Mouse (Mus musculus) forebrain, embryonic 11.5 days (tissue): Measurements from ENCODE around the gene Zcchc10. TPM values are rescaled to one million over a fixed set of nuclear protein-coding genes. Genes with fewer than 3 reads are reported as not detected.
"Not testable (repeated sequence)": the region's sequence is repeated elsewhere in the genome, so short reads cannot be mapped to it uniquely, and the experiment has no call there.

ENCODE experiments used
- ATAC-seq: fragments of 200-750 bp; cut with Nextera tagmentation; replicated peaks from 2 replicates; pipeline ENCODE4 v1.8.0; 2017; ENCODE audit warnings: moderate TSS enrichment; ENCODE audit not compliant: low FRiP score
- DNase-seq: peaks from one replicate; pipeline ENCODE4 v3.0.0-alpha.2; 2017; ENCODE audit warnings: low spot score
- H3K27ac ChIP-seq: fragments of 300-500 bp; sonication (generic); 2 replicates; pipeline ENCODE4 v1.5.1; 2014; ENCODE audit warnings: low read depth, low read length
- H3K27me3 ChIP-seq: fragments of 300-500 bp; sonication (generic); 2 replicates; pipeline ENCODE4 v1.6.1; 2014; ENCODE audit warnings: mild to moderate bottlenecking, low read length, mixed read lengths; ENCODE audit not compliant: control insufficient read depth, insufficient read depth
- H3K36me3 ChIP-seq: fragments of 300-500 bp; sonication (generic); 2 replicates; pipeline ENCODE4 v1.6.1; 2014; ENCODE audit warnings: mild to moderate bottlenecking, low read length, moderate library complexity, mixed read lengths; ENCODE audit not compliant: control insufficient read depth, insufficient read depth
- H3K4me1 ChIP-seq: fragments of 300-500 bp; sonication (generic); replicated peaks from 2 replicates; pipeline ENCODE4 v1.6.1; 2014; ENCODE audit warnings: low read length, mixed read lengths; ENCODE audit not compliant: control insufficient read depth, insufficient read depth
- H3K4me2 ChIP-seq: fragments of 300-500 bp; sonication (generic); 2 replicates; pipeline ENCODE4 v1.6.1; 2014; ENCODE audit warnings: low read depth, mild to moderate bottlenecking, low read length, moderate library complexity, mixed read lengths; ENCODE audit not compliant: severe bottlenecking
- H3K4me3 ChIP-seq: fragments of 300-500 bp; sonication (generic); 2 replicates; pipeline ENCODE4 v1.5.1; 2014; ENCODE audit warnings: low read depth, low read length
- H3K9ac ChIP-seq: fragments of 300-500 bp; sonication (generic); 2 replicates; pipeline ENCODE4 v1.6.1; 2014; ENCODE audit warnings: low read length
- H3K9me3 ChIP-seq: fragments of 300-500 bp; sonication (generic); 2 replicates; pipeline ENCODE4 v1.6.1; 2016; ENCODE audit warnings: low read length, mixed read lengths; ENCODE audit not compliant: control insufficient read depth
- WGBS: fragments of 180-500 bp; shearing (Covaris S2); extraction: QIAGEN DNeasy Blood & Tissue Kit; methylation state at CpG from one replicate; pipeline ENCODE4 v1.1.7; 2014; 5-methylcytosine and 5-hydroxymethylcytosine counted together
- polyA plus RNA-seq: library from polyadenylated mRNA; unstranded; fragments of >200 nt; fragmentation: Nextera tagmentation; extraction: Ambion mirVana; gene quantifications from 2 replicates; pipeline ENCODE4 v1.2.1, GENCODE M21; 2014

The Zcchc10 gene
- polyA plus RNA-seq, 1 experiment from 2014 or later: 24.1 TPM

DNA sequence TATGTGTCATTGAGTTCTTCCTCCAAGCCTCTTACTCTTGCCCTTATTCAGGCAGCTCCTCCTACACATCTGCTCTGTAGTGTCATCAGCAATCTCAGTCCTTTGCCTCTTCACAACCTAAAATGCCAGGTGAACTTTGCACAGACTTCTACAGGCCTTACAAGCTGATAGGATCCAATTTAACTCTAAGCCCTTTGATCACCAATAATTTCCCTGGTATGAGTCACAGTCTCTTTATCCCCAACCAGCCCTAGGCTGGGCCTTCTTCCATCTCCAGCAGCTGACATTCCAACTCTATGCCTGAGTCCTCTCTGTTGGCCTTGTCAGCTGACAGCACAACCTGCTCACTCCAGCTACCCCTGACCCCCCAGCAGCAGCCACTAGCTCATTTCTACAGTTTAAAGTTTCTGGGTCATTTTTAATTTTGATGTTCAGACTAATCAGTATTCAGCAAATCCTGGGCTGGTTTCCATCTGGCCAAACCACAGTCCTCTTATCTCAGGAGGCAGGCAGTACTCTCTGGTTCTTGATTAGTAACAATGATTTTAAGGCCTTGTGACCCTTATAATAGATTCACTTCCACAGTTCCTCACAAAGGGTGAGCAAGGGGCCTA, 16.1 kb upstream of the Zcchc10 start:
- no peaks in the 10 kb centered on the region for H3K9me3 ChIP-seq
- ATAC-seq (no peak), DNase-seq (no peak)

DNA sequence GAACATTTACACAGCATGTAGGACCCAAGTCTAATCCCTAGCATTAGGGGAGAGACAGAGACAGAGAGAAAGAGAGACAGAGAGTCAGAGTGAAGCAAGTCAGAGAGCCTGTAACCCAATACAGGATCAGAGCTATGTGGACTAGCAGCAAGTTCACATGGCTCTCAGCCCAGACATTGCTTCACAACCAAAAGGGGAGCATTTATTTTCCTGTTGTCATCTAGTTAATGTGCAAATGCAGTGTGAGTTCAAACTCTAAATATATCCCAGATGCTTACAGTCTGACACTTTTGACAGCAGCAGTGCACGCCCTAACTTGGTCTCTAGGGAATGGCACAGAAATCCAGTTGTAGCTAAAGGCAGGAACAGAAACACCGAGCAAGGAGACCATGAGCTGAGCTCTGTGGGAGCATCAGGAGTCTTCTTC, 15.6 kb upstream of the Zcchc10 start:
- no peaks in the 10 kb centered on the region for H3K36me3 ChIP-seq
- H3K4me1 ChIP-seq: no peaks in the 10 kb centered on the region; the same call in 1 of the 2 replicates
- WGBS: 71% methylated on average over 2 of the region's 2 CpGs
- no peak overlapping the region for H3K9ac ChIP-seq
- ATAC-seq: no peak
- H3K27ac ChIP-seq: no peak overlapping the region
- H3K27me3 ChIP-seq: no peaks in the 10 kb centered on the region
- H3K4me2 ChIP-seq: no peak overlapping the region
- no peaks in the 10 kb centered on the region for H3K9me3 ChIP-seq
- no peak for DNase-seq
- no peak overlapping the region for H3K4me3 ChIP-seq

More for the DNA sequence above, 16.1 kb upstream of the Zcchc10 start:
- Histone ChIP-seq H3K36me3 (no peaks in the 10 kb centered on the region), H3K4me1 (no peaks in the 10 kb centered on the region; the same call in 1 of the 2 replicates), H3K4me2 (no peak overlapping the region), H3K4me3 (no peak overlapping the region), H3K9ac (no peak overlapping the region), H3K27me3 (no peaks in the 10 kb centered on the region), H3K27ac (no peak overlapping the region)

DNA sequence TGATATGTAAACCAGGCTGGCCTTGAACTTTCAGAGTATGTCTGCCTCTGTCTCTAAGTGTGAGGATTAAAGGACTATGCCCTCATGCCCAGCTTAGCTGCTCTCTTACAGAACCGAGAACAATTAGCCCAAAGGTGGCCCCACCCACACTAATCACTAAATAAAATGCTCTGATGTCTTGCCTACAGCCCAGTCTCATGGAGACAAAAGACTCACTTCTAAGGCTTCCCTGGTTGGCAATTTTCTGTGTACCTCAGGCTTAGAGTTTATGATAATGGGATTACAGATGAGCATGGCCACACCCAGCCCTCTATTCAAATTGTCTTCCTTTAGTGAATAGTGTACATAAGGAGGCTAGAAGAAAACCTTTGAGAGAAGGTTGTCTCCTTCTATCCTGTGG, 13.1 kb upstream of the Zcchc10 start:
- no peaks in the 10 kb centered on the region for H3K9me3 ChIP-seq
- no peak overlapping the region for H3K4me3 ChIP-seq
- ATAC-seq (no peak), DNase-seq (no peak)
- H3K9ac ChIP-seq: no peak overlapping the region
- H3K27ac ChIP-seq: no peak overlapping the region
- no peaks in the 10 kb centered on the region; the same call in 1 of the 2 replicates for H3K4me1 ChIP-seq
- H3K36me3 ChIP-seq: no peaks in the 10 kb centered on the region
- WGBS: 19% methylated on average over 1 of the region's 1 CpGs
- H3K4me2 ChIP-seq: no peak overlapping the region
- H3K27me3 ChIP-seq: no peaks in the 10 kb centered on the region

DNA sequence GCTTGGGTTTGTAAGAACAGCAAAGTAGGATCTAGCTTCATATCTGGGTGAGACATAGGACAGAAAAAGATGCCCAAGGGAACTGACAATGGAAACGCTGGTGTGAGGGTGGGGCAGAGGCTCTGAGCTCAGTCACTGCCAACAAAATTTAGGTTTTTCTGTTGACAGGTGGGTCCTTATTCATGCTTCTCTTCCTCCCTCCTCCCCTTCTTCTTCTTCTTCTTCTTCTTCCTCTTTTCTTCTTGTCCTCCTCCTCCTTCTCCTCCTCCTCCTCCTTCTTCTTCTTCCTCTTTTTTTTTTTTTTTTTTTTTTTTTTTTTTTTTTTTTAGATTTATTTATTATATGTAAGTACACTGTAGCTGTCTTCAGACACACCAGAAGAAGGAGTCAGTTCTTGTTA, 11.7 kb upstream of the Zcchc10 start:
- H3K9me3 ChIP-seq, DNase-seq, H3K4me3 ChIP-seq, H3K9ac ChIP-seq, H3K36me3 ChIP-seq, ATAC-seq, H3K27ac ChIP-seq, H3K4me2 ChIP-seq, H3K27me3 ChIP-seq, H3K4me1 ChIP-seq: not testable (repeated sequence)
- WGBS: 88% methylated on average over 1 of the region's 1 CpGs

DNA sequence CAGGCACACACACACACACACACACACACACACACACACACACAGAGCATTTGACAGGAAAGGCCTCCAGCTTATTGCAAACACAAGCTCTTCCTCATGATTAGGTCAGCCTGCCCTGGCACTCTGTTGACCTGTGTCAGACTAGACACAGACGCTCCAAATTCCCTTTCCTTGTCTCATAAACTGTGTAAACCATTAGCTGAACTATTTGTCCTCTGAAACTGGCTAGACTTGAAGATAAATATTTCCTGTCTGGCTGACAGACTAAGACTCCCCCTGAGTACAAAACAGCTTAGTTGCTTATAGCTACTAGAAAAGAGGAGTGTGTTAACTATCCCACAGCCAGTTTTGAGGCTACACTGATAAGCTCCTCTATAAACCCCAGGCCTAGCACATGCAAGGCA, 9.7 kb upstream of the Zcchc10 start:
- no peaks in the 10 kb centered on the region for H3K36me3 ChIP-seq
- H3K4me1 ChIP-seq: no peaks in the 10 kb centered on the region; the same call in 1 of the 2 replicates
- no peak overlapping the region for H3K4me2 ChIP-seq
- no peaks in the 10 kb centered on the region for H3K27me3 ChIP-seq
- no peak for DNase-seq
- H3K4me3 ChIP-seq: no peak overlapping the region
- no peak overlapping the region for H3K27ac ChIP-seq
- 52% methylated on average over 1 of the region's 1 CpGs for WGBS
- ATAC-seq: no peak
- H3K9ac ChIP-seq: no peak overlapping the region
- H3K9me3 ChIP-seq: no peaks in the 10 kb centered on the region

DNA sequence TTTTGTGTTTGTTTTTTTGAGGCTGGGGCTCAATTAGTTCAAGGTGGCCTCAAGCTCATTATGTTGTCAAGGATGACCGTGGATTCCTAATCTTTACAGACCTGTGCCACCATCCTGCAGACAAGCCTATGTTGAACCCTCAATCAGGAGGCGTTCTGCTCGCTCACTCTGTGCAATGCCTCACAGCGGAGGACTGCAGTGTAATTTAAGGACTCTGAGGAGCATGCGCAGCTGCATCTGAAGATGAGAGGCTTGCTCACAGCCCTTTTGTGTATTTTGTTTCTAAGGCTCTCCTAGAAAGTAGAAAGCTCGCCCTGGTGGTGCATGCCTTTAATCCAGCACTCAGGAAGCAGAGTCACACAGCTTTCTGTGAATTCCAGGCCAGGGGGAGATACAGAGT, 7.5 kb upstream of the Zcchc10 start:
- H3K9ac ChIP-seq: no peak overlapping the region

DNA sequence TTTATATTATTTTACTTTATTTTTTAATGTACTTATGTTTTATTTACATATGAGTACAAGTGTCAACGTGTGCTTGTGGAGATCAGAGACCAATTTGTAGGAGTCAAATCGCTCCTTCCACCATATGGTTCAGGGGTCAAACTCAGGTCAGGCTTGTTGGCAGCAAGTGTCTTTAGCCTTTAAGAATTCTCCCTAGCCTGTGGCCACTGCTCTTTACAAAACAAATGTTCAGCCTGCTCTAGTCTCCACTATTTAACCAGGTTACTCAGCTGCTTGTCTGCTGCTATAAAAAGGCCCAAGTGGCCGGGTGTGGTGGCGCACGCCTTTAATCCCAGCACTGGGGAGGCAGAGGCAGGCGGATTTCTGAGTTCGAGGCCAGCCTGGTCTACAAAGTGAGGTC, 6.4 kb upstream of the Zcchc10 start:
- H3K4me1 ChIP-seq: no peaks in the 10 kb centered on the region
- H3K9ac ChIP-seq: no peak overlapping the region
- no peak overlapping the region for H3K4me3 ChIP-seq
- WGBS: 78% methylated on average over 7 of the region's 7 CpGs
- no peak overlapping the region for H3K27ac ChIP-seq
- H3K36me3 ChIP-seq: no peaks in the 10 kb centered on the region
- DNase-seq (no peak), ATAC-seq (no peak)
- no peak overlapping the region for H3K4me2 ChIP-seq
- no peaks in the 10 kb centered on the region for H3K27me3 ChIP-seq
- no peaks in the 10 kb centered on the region for H3K9me3 ChIP-seq

More for the DNA sequence above, 7.5 kb upstream of the Zcchc10 start:
- Histone ChIP-seq H3K27me3 (no peaks in the 10 kb centered on the region), H3K36me3 (no peaks in the 10 kb centered on the region), H3K9me3 (no peaks in the 10 kb centered on the region), H3K4me1 (no peaks in the 10 kb centered on the region), H3K27ac (no peak overlapping the region), H3K4me3 (no peak overlapping the region), H3K4me2 (no peak overlapping the region)
- ATAC-seq (no peak), DNase-seq (no peak)
- 56% methylated on average over 6 of the region's 6 CpGs for WGBS

DNA sequence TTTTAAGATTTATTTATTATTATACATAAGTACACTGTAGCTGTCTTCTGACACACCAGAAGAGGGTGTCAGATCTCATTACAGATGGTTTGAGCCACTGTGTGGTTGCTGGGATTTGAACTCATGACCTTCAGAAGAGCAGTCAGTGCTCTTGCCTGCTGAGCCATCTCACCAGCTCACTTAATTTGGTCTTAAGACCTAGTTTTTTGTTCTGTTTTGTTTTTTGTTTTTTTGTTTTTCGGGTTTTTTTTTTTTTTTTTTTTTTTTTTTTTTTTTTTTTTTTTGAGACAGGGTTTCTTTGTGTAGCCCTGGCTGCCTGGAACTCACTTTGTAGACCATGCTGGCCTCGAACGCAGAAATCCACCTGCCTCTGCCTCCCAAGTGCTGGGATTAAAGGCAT, 5.9 kb upstream of the Zcchc10 start:
- H3K4me2 ChIP-seq, DNase-seq, H3K36me3 ChIP-seq, H3K27ac ChIP-seq, H3K4me1 ChIP-seq, ATAC-seq, H3K4me3 ChIP-seq, H3K9me3 ChIP-seq, H3K27me3 ChIP-seq, H3K9ac ChIP-seq: not testable (repeated sequence)
- 92% methylated on average over 3 of the region's 3 CpGs for WGBS

DNA sequence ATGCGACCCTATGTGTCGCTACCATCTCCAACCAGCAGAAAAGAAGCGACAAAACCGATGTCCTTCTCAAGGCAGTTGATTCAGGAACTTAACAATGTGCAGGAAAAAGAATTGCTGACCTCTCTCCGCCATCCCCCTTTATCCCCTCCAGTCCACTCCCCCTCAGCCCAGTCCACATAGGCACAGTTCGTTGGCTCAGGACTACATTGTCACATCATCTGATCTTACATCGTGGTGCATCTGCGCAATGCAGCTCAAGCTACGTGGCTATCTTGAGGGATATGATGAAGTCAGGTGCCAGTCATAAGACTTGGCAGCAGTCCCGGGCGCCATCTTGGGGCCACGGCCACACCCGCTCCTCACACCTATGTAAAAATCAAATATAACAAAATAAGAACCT, 4.6 kb upstream of the Zcchc10 start:
- not testable (repeated sequence) for H3K27ac ChIP-seq, H3K36me3 ChIP-seq, H3K4me1 ChIP-seq, H3K9me3 ChIP-seq, H3K4me2 ChIP-seq, H3K27me3 ChIP-seq, H3K9ac ChIP-seq, H3K4me3 ChIP-seq, ATAC-seq, DNase-seq
- WGBS: 95% methylated on average over 13 of the region's 13 CpGs
